Mouse (Mus musculus) gastrocnemius, postnatal 4 days (tissue): ENCODE data around the gene Dera. TPM values are rescaled to one million over a fixed set of nuclear protein-coding genes. Genes with fewer than 3 reads are reported as not detected.

Experiments
- DNase-seq, 2 experiments: peaks; one replicate each; pipeline ENCODE4 v3.0.0; 2021 to 2022; ENCODE audit warnings: low spot score in 2 of 2, mixed read lengths in 2 of 2
- total RNA-seq, 2 experiments: library from RNA; stranded (reverse); gene quantifications; 2 replicates each; pipeline ENCODE4 v1.2.3; 2021

Gene Dera
- total RNA-seq, 2 experiments from 2014 or later, result 19.3 to 20.8 TPM

GRCm38 (mm10) chr6:137804121-137804520, 49.8 kb downstream of the Dera start:
- no peak for DNase-seq

- DNase-seq, result no peak
Observed at GRCm38 (mm10) chr6:137804606-137805005, 50.3 kb downstream of the Dera start.

- DNase-seq, result no peak
Observed at GRCm38 (mm10) chr6:137806342-137806741, 52.0 kb downstream of the Dera start.

- DNase-seq, result no peak
Observed at GRCm38 (mm10) chr6:137806806-137807205, 52.5 kb downstream of the Dera start.

- no peak for DNase-seq
Observed at GRCm38 (mm10) chr6:137807296-137807695, 53.0 kb downstream of the Dera start.

GRCm38 (mm10) chr6:137808706-137809105, 54.4 kb downstream of the Dera start:
- no peak for DNase-seq

GRCm38 (mm10) chr6:137810136-137810535, 55.8 kb downstream of the Dera start:
- DNase-seq, result no peak

- DNase-seq, result no peak
Observed at GRCm38 (mm10) chr6:137814006-137814405, 59.7 kb downstream of the Dera start.

- no peak for DNase-seq
Observed at GRCm38 (mm10) chr6:137816508-137816907, 62.2 kb downstream of the Dera start.

- no peak for DNase-seq
Observed at GRCm38 (mm10) chr6:137822550-137822949, 68.2 kb downstream of the Dera start.

- no peak for DNase-seq
Observed at GRCm38 (mm10) chr6:137824046-137825021, 70.0 kb downstream of the Dera start.

GRCm38 (mm10) chr6:137825022-137825613, 70.8 kb downstream of the Dera start:
- DNase-seq, result no peak

- no peak for DNase-seq
Observed at GRCm38 (mm10) chr6:137829056-137829776, 74.9 kb downstream of the Dera start.

GRCm38 (mm10) chr6:137836799-137837198, 82.5 kb downstream of the Dera start:
- no peak for DNase-seq

GRCm38 (mm10) chr6:137843337-137843736, 89.0 kb downstream of the Dera start:
- DNase-seq, result no peak

GRCm38 (mm10) chr6:137857198-137858194, 103.2 kb downstream of the Dera start:
- DNase-seq, result no peak

- no peak for DNase-seq
Observed at GRCm38 (mm10) chr6:137869903-137870580, 115.7 kb downstream of the Dera start.

- no peak for DNase-seq
Observed at GRCm38 (mm10) chr6:137870667-137871066, 116.3 kb downstream of the Dera start.

GRCm38 (mm10) chr6:137872055-137872735, 117.8 kb downstream of the Dera start:
- peak in 1 of 2 experiments; percentile 31 for DNase-seq
